ENCODE assay signal across 8 mouse cellular contexts in genomic region chr11:96916044-96916884, GRCm38 (mm10). TPM values are rescaled to one million over a fixed set of nuclear protein-coding genes. Genes with fewer than 3 reads are reported as not detected.
A peak's percentile ranks its signal among the peaks of the same experiment; 100 is the strongest.
DNase-seq lines count a peak whose midpoint lies in the region; ATAC-seq lines count a peak whose summit lies in the region.

TSS of gene Cdk5rap3 (minus strand) at chr11:96916496.

- H3K79me2 ChIP-seq in macrophage (ENCODE audit: inconsistent target): no peaks in the 10 kb centered on the region

- peak; percentile 100 for DNase-seq in WW6 (ENCODE audit: low read depth, low spot score)
- peak; percentile 99 for DNase-seq in cerebellum, postnatal 4 days (ENCODE audit: low spot score in 2 of 2)
- DNase-seq in gastrocnemius, adult 18-20 months (ENCODE audit: low spot score): peak; percentile 99
- DNase-seq in left cerebral cortex, adult 18-20 months (ENCODE audit: low spot score in 2 of 2): peak; percentile 98
- peak; percentile 99 for DNase-seq in right cerebral cortex, adult 18-20 months
- DNase-seq in urinary bladder, postnatal 10 days (ENCODE audit: low spot score): peak; percentile 97

- H3K27me3 ChIP-seq in hindbrain, embryonic 16.5 days (replicated peaks; ENCODE audit: control insufficient read depth, insufficient read depth, low read length): no peaks in the 10 kb centered on the region

- WGBS in hindbrain, embryonic 16.5 days: under 1% methylated on average over 55 of the region's 55 CpGs
- WGBS in macrophage (ENCODE audit: missing documents): under 1% methylated on average over 54 of the region's 55 CpGs

- no peaks in the 10 kb centered on the region for H3K9me3 ChIP-seq in hindbrain, embryonic 16.5 days (ENCODE audit: control insufficient read depth, low read length)

- peaks cover 9% of the 10 kb centered on the region for H3K4me1 ChIP-seq in hindbrain, embryonic 16.5 days (ENCODE audit: control insufficient read depth, insufficient read depth, low read depth, low read length)

- peak within 1 kb of the TSS; percentile 53 for H3K4me3 ChIP-seq in hindbrain, embryonic 16.5 days (ENCODE audit: low read length)
- H3K4me3 ChIP-seq in macrophage (ENCODE audit: inconsistent target): peak within 1 kb of the TSS; percentile 65

- 0 out of 2 replicates have a peak, but pooled peaks cover 2% of the 10 kb centered on the region for H3K36me3 ChIP-seq in hindbrain, embryonic 16.5 days (ENCODE audit: control insufficient read depth, insufficient read depth, low read length)
- peaks cover 4% of the 10 kb centered on the region; the same call in 1 of the 2 replicates for H3K36me3 ChIP-seq in macrophage (ENCODE audit: inconsistent target)

- peak within 1 kb of the TSS; percentile 93 for H3K4me2 ChIP-seq in hindbrain, embryonic 16.5 days (ENCODE audit: low read length)

- H3K9ac ChIP-seq in hindbrain, embryonic 16.5 days (ENCODE audit: low read depth, low read length): peak within 1 kb of the TSS; percentile 76

- H3K27ac ChIP-seq in hindbrain, embryonic 16.5 days (ENCODE audit: low read depth, low read length): peak within 1 kb of the TSS; percentile 48
- H3K27ac ChIP-seq in macrophage: peak within 1 kb of the TSS; percentile 27

- ATAC-seq in hindbrain, embryonic 16.5 days: peak; percentile 99

RNA-seq across cellular contexts. Expression of gene Cdk5rap3, which starts in this region (rescaled TPM):
- total RNA-seq in gastrocnemius, adult 18-20 months (2021): 10 to 100 TPM; 24.9 to 25.7 TPM
- 81.2 and 84.8 TPM in 2 replicates for polyA plus RNA-seq in hindbrain, embryonic 16.5 days (2015; fragmentation: Nextera tagmentation; extraction: Ambion mirVana)
- 10 to 100 TPM; 27.5 to 31.8 TPM for total RNA-seq in left cerebral cortex, adult 18-20 months (2021)
- total RNA-seq in macrophage (2018; cell fraction: chromatin; rRNA removed): 10 to 100 TPM in 19 of 26 experiments, 1 to 10 TPM in 7; 3.0 to 54.9 (median 21.8) TPM
- 10 to 100 TPM in 23 of 26 experiments, 1 to 10 TPM in 3; 8.5 to 17.6 (median 13.3) TPM for total RNA-seq in macrophage (2018; cell fraction: cytosol; rRNA removed)
- 10 to 100 TPM in 17 of 26 experiments, 1 to 10 TPM in 9; 3.6 to 32.5 (median 14.1) TPM for total RNA-seq in macrophage (2018; cell fraction: nucleus; rRNA removed)
- polyA plus RNA-seq in macrophage (2018): 15.0 to 17.0 TPM (median 16.0 TPM) in 3 replicates

Comparison
In these comparisons a context has a peak if more than half of its experiments do, and no peak if none do; other contexts are left out.
1. Peak in every context shown above with its lines: DNase-seq, ATAC-seq, H3K4me3 ChIP-seq and H3K27ac ChIP-seq.